Mouse (Mus musculus) left cerebral cortex, adult 18-20 months (tissue): Measurements from ENCODE around the gene Tmem50a. TPM values are rescaled to one million over a fixed set of nuclear protein-coding genes. Genes with fewer than 3 reads are reported as not detected.

Experiments
- DNase-seq, 2 experiments: peaks; one replicate each; pipeline ENCODE4 v3.0.0; 2021 to 2022; ENCODE audit warnings: low spot score in 2 of 2, mixed read lengths in 1 of 2
- total RNA-seq, 2 experiments: library from RNA; stranded (reverse); gene quantifications; 2 replicates each; pipeline ENCODE4 v1.2.3; 2021

Gene Tmem50a
- total RNA-seq, 2 experiments from 2014 or later: 119 to 127 TPM

GRCm38 (mm10) chr4:134852438-134853255 lies 62.2 kb downstream of the Tmem50a start:
- no peak for DNase-seq

GRCm38 (mm10) chr4:134851876-134852275 lies 62.9 kb downstream of the Tmem50a start:
- no peak for DNase-seq

DNA sequence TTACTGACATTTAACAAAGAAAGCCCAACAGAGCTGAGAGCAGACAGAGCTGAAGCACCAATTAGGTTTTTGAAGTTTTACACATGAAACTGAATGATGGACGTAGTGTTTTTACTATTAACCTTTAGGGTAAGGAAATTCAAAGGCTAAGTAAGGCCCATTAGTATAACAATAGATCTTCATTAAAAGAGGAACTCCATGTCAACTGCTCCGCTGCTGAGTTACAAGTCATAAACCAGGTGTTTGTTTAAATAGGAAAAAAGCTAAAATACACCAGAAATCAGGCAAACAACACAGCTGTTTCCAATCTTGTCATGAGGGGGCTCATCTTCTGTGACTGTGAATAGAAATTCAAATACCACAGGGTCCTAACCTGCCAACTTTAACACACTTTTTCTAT lies 63.6 kb downstream of the Tmem50a start:
- no peak for DNase-seq

DNA sequence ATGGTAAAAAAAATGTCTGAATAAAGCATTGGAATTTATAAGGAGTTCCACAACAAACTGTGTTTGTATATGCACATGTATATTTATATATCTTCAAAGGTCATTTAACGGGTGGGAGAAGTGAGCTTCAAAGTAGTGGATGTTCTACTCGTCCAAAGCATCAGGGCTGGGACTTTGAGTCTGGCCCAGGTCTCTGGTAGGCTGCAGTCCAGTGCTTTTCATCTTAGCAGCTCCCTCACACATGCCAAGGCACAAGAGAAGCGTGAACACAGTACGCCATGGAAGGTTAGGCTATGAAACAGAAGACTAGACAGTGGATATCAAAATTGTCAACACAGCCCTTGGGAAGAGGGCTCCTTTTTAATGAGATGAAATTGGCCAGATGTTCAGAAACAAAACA lies 64.3 kb downstream of the Tmem50a start:
- no peak for DNase-seq

Other genes with a start within 250 kb of the Tmem50a start
- 10 to 100 TPM; 44.5 to 45.6 TPM for gene Man1c1, start 210.7 kb downstream of the Tmem50a start, total RNA-seq
- 1 to 10 TPM; 1.8 to 3.1 TPM for gene Ldlrap1, start 147.0 kb downstream of the Tmem50a start, total RNA-seq
- gene Maco1, start 61.7 kb downstream of the Tmem50a start, total RNA-seq: 10 to 100 TPM; 55.2 to 55.3 TPM
- gene Rhd, start 50.5 kb downstream of the Tmem50a start, total RNA-seq: not detected
- 100 to 1,000 TPM; 248 to 297 TPM for gene Rsrp1, start 8.6 kb upstream of the Tmem50a start, total RNA-seq
- gene Syf2, start 15.9 kb upstream of the Tmem50a start, total RNA-seq: 10 to 100 TPM; 59.9 to 63.6 TPM
- under 1 TPM in 1 of 2 experiments, not detected in 1; 0.12 TPM for gene Runx3, start 205.6 kb upstream of the Tmem50a start, total RNA-seq